Mouse (Mus musculus): ENCODE data around the gene Gpr108.

GRCm38 (mm10) chr17:57209330-57209729 lies 38.9 kb downstream of the Gpr108 start:
- TF ChIP-seq GATA1 (IDR thresholded peaks at IDR 0.05; ENCODE audit: borderline replicate concordance, low read length) (no peak), FLI1 (IDR thresholded peaks at IDR 0.05; ENCODE audit: low read length) (no peak)

All from megakaryocyte, embryonic 14.5 days (primary cell).